Mouse (Mus musculus): Measurements from ENCODE around the gene Ptgr1. TPM values are rescaled to one million over a fixed set of nuclear protein-coding genes. Genes with fewer than 3 reads are reported as not detected.

The Ptgr1 gene
- total RNA-seq, 2 experiments from 2014 or later, result 3.4 to 3.6 TPM

DNA sequence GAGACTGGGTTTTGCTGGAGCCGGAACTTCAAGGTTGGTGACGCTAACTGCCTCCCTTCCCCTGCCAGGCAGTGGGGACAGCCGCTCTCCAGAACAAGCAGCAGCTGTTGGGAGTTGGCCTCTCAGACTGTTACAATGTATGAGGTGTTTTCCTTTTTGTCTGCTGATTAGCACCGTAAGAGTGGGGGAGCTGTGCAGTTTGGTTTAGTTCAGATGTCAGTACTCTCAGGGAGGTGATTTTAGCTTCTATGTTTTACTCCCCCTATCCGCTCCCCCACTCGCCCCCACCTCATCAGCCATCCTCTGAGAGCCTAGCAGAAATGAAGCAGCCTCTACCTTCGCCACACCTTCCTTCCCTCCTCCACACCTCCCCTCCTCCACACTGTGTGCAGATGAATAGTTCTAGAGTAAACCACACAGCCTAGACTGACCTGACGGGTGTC lies 8.4 kb upstream of the Ptgr1 start:
- intact Hi-C loops (cut with DNase I), result no loop called here
- DNase-seq (ENCODE audit: extremely low spot score in 1 of 2, low spot score in 2 of 2), result no peak

DNA sequence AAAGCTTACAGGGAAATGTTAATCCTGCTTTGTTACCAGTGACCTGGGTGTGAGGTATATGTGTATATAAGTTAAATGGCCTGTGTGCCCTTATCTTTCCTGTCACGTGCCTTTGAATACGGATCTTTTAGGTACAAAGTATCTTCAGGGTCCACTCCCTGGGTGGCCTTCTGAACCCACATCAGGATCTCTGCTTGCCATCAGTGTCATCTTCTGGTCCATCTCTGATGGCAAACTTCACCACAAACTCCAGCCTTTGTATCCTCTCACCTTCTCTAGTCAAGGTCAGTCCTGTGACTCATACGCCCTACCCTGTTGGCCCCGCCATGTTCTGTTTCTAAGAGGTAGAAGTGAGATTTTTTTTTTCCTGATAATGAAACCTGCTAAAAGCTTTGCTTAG lies 7.8 kb upstream of the Ptgr1 start, which contains the start of gene Dnajc25:
Dnajc25 (plus strand) TSS at position 301 of the 400 bp plus-strand sequence.
- no peak for DNase-seq (ENCODE audit: extremely low spot score in 1 of 2, low spot score in 2 of 2)
- intact Hi-C loops (cut with DNase I), result no loop called here

DNA sequence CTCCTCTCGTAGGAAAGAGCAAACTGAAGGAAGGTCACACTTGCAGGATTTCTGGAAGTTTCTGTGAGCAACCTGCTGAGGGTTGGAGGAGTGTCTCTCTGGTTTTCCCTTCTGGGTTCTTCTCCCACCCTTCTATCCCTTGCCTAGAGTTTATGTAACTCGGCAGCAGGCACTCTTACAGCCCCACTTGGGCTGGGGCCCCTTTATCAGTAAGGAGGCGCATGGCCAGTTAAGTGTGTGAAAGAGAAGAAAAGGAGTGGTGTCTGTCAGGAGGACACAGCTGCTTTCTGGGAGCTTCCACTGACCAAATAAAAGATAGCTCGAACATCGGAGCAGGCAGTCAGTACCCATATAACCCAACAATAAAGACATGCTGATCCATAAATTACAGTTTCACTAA lies 5.3 kb upstream of the Ptgr1 start:
- intact Hi-C loops (cut with DNase I), result no loop called here
- no peak for DNase-seq (ENCODE audit: extremely low spot score in 1 of 2, low spot score in 2 of 2)

DNA sequence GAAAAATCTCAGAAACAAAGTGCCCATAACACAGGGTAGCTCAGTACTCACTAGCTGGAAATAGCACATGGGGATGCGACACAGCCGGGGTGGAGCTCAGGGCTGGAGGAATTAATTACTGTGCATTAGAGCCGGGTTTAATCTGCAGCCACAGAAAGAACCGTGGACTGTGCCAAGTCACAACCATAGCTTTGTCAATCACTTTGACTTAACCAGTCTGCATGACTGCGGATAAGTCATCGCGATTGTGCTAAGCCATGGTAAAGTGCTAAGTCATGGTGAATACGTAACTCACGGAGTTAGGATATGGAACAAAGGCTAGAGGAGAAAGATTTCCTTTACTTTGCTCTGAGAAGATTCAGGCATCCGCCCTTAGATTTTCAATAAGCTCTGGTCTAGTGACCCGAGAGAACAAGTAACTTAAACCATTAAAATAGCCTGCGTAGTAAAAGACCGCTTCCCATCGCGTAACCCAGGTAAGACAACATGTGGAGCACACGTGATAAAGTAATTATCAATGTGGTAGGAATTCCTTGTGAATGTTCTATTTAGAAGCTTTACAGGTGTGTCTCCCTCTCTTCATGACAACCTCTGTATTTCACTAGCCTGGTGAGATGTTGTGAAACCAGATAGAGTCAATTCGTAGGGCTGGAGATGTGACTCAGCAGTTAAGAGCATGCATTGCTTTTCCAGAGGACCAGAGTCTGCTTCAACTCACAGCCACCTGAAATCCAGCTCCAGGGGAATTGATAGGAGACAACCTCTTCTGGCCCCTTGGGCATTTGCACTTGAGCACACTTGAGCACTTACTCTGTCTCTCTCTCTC lies 3.9 kb upstream of the Ptgr1 start:
- intact Hi-C loops (cut with DNase I), result no loop called here

DNA sequence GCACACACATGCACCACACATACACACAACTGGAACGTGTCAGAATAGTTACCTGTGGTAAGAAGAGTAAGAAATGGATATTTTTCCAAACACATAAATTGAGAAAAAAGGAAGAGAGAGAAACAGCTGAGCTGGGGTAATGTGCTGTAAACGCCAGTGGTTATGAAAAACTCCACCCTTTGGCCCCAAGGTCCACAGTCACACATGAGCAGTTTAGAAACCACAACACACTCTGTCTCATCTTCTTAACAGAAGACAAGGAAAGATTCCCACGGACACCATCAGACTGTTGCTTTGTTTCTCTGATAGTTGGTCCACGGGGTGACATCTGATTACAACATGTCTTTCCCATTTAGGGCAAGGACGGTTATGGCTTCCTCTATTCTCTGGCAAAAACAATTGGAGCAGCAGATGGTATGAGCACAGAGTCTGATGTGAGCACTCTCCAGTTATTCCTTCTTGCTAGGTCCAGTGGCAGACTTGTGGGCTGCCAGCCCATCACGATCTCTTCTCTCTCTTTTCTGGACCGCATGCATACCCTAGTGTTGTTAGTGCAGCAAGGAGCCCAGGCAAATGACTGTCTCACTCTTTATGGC lies 2.5 kb upstream of the Ptgr1 start:
- DNase-seq (ENCODE audit: extremely low spot score in 1 of 2, low spot score in 2 of 2), result no peak
- intact Hi-C loops (cut with DNase I), result no loop called here

More for the DNA sequence above, 3.9 kb upstream of the Ptgr1 start:
- no peak for DNase-seq (ENCODE audit: extremely low spot score in 1 of 2, low spot score in 2 of 2)

DNA sequence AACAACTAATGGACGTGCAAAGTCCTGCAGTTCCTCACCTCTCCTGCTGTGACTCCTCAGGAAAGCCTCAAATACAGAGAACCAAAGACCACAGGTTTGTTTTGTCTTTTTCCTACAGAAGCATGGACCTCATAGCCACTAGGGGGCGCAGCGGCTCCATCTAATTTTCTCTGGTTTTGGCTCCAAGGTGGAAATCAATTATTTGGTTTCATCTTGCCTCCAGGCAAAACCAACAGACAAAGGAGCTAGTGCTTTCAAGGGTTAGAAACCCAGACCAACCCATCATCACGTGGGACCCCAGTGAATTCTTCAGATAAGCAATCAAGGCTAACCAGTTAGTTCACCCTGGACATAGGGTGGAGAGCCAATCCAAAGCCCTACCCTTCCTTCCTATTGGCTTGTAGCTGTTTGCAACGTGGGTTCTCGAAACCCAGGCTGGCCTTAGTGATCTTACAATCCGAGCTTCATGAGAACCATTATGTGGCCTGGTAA lies 1.7 kb downstream of the Ptgr1 start:
- peak; percentile 67 to 70 for DNase-seq (ENCODE audit: extremely low spot score in 1 of 2, low spot score in 2 of 2)
- intact Hi-C loops (cut with DNase I), result no loop called here

DNA sequence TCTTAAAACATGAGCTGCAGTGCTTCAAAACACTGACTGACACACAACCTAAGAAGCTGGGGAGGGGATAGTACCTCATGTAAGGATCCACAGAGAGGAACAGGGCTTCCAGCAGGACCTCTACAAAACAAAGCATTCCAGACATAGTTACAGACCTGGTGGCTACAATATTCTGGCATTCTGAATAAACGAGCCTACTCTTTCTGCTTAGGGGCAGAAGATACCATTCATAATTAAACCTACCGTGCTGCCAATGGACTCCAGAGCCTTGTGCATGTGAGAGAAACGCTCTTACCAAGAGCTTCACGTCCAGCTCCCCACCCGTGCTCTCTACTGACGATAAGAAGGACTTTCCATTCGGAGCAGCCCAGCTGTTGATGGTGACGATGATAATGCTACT lies 4.1 kb downstream of the Ptgr1 start:
- intact Hi-C loops (cut with DNase I), result no loop called here
- no peak for DNase-seq (ENCODE audit: extremely low spot score in 1 of 2, low spot score in 2 of 2)

DNA sequence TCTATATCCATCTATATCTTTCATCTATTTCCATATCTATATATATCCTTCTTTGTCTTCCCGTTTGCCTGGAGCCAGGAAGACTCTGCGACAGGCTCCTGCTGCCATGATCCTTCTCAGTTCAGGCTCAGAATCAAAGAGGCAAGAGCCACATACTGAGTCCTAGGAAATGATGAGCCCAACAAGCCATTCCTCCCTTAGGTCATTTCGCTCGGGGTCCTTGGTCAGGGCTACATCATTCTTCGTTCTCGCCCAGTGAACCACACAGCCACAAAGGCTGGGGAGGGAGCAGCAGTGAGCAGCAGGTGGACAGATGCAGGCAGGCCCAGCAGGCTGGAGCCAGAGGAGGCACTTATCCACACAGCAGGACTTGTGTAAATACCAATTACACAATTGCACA lies 5.5 kb downstream of the Ptgr1 start:
- intact Hi-C loops (cut with DNase I), result no loop called here
- no peak for DNase-seq (ENCODE audit: extremely low spot score in 1 of 2, low spot score in 2 of 2)

DNA sequence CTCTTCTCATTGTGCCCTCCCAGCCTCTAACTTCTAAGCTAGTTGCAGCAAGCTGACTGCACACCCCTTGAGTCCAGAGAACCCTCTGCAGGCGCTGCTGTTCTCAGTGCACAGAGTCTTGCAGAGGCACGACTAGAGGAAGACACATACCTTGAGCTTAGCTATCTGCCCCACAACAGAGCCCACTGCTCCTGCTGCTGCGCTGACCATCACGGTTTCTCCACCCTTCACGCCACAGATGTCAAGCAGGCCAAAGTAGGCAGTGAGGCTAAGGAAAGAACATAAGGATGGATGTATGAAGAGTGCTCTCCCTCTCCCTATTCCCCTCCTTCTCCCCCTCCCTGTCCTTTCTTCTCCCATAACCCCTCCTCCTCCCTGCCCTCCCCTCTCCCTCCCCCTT lies 11.2 kb downstream of the Ptgr1 start:
- DNase-seq (ENCODE audit: extremely low spot score in 1 of 2, low spot score in 2 of 2), result no peak
- intact Hi-C loops (cut with DNase I), result no loop called here

DNA sequence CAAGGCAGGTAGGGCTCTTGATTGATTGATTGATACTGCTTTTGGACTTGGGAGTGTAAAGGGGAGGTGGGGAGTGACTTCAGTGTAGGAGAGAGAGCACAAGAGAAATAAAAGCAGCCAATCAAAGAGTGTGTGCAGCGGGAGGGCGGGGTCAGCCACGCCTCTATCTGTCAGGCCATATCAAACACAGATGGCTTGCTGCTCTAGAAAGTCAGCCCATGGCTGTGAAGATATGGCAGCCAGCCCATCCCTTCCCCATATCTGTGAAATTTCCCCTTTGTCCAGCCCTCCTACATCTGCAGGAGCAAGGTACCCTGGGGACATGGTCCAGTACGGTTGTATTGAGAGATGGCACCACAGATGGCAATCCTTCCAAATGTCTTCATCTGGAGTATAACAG lies 16.2 kb downstream of the Ptgr1 start:
- DNase-seq (ENCODE audit: extremely low spot score in 1 of 2, low spot score in 2 of 2), result no peak
- intact Hi-C loops (cut with DNase I), result no loop called here

DNA sequence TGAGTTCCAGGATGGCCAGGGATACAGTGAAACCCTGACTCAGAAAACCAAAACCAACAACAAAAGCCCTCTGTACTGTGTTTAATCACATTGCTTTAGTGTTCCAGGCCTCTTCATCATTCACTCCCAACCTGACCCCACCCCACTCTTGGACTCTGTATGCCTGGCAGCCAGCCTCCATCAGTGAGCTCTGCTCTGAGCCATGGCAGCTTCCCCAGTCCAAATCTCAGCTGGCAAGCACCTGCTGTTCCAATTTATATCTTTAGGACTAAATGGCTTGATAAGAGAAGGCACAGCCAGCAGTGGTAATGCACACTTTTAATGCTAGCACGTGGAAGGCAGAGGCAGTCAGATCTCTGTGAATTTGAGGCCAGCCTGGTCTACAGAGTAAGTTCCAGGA lies 21.8 kb downstream of the Ptgr1 start:
- no peak for DNase-seq (ENCODE audit: extremely low spot score in 1 of 2, low spot score in 2 of 2)
- intact Hi-C loops (cut with DNase I), result no loop called here

DNA sequence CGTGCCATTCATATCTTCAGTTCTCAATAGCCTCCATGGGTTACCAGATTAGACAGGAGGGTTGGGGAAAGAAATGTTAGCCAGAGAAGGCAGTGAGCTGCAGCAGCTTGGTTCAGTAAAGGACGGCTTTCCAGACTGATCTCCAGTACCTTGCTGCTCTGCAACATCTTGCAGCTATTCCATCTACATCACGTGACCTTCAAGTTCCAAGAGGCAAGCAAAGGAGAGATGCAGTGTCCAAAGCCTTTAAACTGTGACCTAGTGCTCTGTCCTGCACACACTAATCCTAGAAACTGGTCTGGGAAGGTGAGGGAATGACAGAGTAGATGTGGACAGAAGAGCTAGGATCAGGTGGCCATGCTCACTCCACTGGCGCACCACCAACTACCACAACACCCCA lies 23.6 kb downstream of the Ptgr1 start:
- intact Hi-C loops (cut with DNase I), result no loop called here
- no peak for DNase-seq (ENCODE audit: extremely low spot score in 1 of 2, low spot score in 2 of 2)

DNA sequence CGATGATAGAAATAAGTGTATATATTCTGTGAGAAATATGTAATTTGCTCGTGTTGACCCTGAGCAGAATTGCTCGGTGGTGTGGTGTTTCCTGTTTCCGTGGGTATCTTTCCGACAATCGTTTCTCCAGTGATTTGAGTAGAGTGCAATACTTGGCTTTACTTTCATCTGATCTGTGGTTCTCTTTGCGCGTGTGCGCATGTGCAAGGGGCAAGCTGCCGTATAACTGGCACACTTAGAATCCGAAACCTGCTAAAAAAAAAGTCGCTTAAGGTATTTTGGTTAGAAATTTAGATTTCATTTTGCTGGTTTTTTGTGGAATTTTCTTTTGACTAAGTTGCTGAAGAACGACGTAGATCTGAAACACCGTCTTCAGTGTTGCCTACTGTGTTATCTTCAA lies 25.2 kb downstream of the Ptgr1 start:
- intact Hi-C loops (cut with DNase I), result no loop called here
- DNase-seq (ENCODE audit: extremely low spot score in 1 of 2, low spot score in 2 of 2), result no peak

DNA sequence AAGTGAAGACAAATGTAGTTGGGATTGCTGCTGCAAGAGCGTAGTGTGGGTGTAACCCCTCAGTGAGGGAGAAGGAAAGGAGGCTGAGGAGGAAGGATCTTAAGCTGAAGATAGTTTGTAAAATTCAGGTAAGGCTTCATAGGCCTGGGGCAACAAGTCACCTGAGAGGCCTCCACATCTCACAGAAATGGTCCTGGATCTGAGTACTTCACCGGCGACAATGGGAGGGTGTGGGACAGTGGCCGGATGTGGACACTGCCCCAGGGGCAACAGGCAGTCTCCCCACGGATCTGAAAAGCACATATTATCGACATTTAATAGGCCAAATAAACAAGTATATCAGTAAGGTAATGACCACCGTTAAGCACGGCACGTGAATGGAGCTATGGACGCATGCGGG lies 34.3 kb downstream of the Ptgr1 start:
- intact Hi-C loops (cut with DNase I), result no loop called here

DNA sequence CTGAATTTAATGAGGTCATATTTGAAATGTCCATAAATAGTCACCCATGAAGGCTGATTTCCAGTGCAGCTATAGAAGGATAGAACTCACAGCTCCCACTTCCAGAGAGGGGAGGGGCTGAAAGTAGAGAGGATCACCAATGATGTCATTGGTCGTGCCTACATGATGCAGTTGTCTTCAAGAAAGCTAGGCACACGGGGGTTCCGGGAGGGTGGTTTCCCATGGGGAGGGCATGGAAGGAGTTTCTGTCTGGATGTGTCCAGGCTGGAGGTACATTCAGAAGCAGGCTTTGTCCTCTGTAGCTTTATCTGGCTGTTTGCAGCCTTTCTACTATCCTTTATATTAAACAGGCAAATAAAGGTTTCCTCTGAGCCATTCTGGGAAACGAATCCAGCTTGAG lies 38.5 kb downstream of the Ptgr1 start:
- intact Hi-C loops (cut with DNase I), result no loop called here

More for the DNA sequence above, 34.3 kb downstream of the Ptgr1 start:
- no peak for DNase-seq (ENCODE audit: extremely low spot score in 1 of 2, low spot score in 2 of 2)

DNA sequence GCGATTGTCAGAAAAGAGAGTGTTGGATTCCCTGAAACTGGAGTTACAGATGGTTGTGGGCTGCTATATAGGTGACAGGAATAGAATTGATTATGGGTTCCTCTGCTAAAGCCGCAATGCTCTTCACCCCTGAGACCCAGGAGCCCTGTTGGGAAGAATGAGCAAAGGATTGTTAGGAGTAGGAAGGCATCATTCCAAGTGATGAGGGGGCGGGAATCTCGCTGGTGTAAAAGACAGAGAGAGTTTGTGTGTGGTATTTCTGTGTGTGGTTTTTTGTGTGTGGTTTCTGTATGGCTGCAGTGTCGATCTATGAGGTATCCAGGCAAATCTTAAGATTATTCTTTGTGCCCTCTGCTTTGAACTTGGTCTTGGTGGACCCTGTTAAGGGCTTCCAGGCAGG lies 42.2 kb downstream of the Ptgr1 start:
- DNase-seq (ENCODE audit: extremely low spot score in 1 of 2, low spot score in 2 of 2), result no peak
- intact Hi-C loops (cut with DNase I), result no loop called here

More for the DNA sequence above, 38.5 kb downstream of the Ptgr1 start:
- DNase-seq (ENCODE audit: extremely low spot score in 1 of 2, low spot score in 2 of 2), result no peak

DNA sequence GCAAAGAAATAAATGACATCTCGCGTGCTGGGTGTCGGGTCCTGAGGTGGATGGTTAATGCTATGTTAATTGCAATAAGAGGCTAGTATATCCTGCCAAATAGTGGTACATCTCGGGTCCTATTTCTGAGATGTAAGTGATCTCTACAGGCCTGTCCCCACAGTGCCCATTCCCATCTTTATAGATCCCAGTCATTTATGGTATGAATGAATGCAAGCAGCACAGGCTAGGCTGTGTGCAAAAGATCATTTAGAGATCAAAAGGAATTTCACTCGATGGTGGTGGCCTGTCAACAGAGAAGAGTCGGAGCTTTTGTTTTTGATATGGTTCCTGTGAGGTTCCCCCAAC lies 42.7 kb downstream of the Ptgr1 start:
- DNase-seq (ENCODE audit: extremely low spot score in 1 of 2, low spot score in 2 of 2), result no peak
- intact Hi-C loops (cut with DNase I), result no loop called here

DNA sequence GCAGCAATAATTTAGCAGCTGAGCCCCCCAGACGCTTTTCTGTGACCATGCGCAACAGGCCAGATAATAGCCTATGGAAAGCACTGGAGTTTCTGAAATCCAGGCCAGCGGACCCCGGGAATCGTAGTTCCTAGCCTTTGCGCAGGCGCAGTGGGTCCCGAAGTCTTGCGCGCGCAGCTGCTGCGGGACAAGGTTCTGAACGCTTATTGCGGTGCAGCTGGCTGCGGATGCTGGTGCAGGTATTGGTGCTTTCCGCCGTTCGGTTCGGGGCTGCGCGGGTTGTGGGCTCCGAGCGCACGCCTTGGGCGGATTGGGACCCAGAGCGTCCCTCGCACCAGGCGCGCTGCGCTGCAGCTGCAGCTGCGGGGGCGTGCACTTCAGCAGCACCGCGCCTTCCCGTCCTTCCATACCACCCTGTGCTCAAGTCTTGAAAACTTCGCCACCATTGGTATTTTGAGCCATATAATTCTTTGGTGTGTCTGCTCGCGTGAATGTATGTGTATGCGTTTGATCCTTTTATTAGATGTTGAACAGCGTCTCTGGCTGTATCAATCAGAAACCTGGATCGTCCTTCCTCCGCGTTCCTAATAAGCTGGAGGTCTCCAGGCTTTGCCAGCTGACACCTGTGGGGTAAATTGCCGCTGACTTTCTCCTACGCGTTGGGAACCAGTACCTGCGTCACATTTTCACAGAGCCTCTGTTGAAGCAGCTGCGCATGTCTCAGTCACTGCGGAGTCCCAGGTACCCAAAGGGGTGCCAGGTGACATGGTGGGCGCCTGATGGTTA lies 43.3 kb downstream of the Ptgr1 start, which contains the start of gene Zkscan16:
Zkscan16 (plus strand) TSS at position 209 of the 786 bp plus-strand sequence.
- peak; percentile 93 to 95 for DNase-seq (ENCODE audit: extremely low spot score in 1 of 2, low spot score in 2 of 2)
- intact Hi-C loops (cut with DNase I), result no loop called here

DNA sequence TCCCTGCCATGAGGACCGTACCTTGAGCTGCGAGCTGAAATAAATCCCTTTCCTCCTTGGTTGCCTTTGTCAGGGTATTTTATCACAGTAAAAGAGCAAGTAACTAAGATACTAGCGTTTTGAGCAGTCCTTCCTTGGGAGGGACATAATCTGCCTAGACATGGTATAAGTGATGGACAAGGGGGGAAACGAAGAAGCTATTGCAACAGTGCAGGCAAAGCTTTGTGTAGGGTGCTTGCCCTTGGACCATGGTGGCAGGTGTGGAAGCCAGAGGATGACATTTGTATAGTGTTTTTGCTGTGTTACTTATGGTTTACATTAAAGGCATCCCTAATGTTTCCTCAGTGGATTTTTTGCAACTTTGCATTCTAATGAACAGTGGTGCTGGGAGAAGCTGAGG lies 44.0 kb downstream of the Ptgr1 start:
- DNase-seq (ENCODE audit: extremely low spot score in 1 of 2, low spot score in 2 of 2), result no peak
- intact Hi-C loops (cut with DNase I), result no loop called here

DNA sequence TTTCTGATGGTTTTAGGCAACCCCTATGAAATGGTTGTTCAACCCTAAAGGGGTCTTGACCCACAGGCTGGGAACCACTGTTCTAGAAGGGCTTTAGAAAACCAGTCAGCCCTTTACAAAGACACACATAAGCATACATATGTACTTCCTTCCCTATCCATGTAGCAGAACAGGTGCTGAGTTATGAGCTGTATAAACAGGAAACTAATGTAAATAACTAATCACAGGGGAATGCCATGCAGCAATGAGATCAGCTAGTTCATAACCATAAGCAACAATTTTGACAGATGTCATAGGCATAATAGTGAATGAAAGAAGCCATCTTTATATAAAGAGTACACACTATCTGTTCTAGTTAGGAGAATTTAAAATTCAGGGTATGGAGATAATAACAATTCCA lies 45.3 kb downstream of the Ptgr1 start:
- intact Hi-C loops (cut with DNase I), result no loop called here

More for the DNA sequence above, 45.3 kb downstream of the Ptgr1 start:
- DNase-seq (ENCODE audit: extremely low spot score in 1 of 2, low spot score in 2 of 2), result no peak
